Mouse (Mus musculus): ENCODE measurements at regions not wholly inside any gene's neighbourhood (a gene's known extent, or its start where the extent isn't known, plus 50 kb on each side); places are given as distances from the start of the nearest gene placed in this dataset.

- DNase-seq = no peak
These were observed 62.5 kb downstream of the Cavin4 start for GRCm38 (mm10) chr4:48725660-48726348.

DNA sequence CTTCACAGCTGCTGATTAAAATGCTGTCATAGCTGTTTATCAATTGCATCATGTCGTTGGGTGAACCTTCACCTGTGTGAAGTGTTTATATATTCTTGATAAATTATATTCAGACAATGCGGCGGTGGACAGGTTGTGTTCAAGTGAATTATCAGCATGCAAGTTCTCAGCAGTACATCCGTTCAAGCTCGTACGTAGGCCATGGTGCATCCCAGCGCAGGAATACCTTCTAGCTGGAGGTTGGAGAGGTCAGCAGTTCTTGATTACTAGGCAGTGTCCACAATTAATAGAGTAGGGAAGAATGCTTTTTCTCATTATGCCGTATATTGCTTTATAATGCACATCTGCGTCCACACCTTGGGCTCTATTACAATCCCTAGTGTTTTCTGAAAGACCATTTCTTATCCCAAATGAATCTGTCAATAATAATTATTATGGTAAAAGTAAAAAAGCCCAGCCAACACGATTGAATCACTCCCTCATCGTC lies 63.1 kb downstream of the Cavin4 start:
- DNase-seq = no peak

GRCm38 (mm10) chr4:48734854-48735564 lies 71.7 kb downstream of the Cavin4 start:
- no peak for DNase-seq

DNA sequence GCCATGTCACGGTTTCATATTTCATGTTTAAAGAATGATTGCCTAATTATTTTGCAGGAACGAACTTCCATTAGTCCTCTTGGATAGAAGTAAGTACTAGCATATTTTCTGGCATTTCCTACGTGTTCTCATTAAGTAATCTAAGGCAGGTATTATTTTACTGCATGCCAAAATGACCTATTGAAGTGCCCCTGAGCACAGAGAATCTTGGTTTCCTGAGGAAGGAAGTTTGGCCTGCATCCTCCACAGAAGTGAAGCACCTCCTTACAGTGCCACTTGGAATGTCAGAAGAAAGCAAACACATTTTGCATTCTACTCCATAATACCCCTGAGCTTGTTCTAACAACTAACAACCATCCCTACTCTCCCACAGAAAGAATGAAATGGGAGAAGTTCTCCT lies 82.9 kb downstream of the Cavin4 start:
- DNase-seq = no peak

- no peak for DNase-seq
These were observed 86.3 kb downstream of the Cavin4 start for GRCm38 (mm10) chr4:48749566-48749965.

DNA sequence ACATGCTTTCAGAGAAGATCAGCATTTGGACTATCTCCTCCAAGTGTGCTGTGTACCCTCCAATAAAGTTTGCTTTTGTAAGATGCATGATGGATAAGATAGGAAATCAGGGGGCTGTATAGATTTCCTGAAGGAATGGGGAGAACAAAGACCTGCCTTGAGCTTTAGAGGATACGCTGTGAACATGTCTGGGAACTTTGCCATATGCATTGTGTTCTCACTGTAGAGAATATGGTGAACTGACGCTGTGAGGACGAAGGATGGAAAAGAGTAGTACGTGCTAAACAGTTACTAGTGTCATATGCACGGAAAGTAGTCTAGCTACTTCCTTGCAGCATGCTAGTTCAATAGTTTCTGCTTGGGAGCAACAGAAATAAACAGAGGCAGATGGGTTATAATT lies 86.8 kb downstream of the Cavin4 start:
- DNase-seq = no peak

DNA sequence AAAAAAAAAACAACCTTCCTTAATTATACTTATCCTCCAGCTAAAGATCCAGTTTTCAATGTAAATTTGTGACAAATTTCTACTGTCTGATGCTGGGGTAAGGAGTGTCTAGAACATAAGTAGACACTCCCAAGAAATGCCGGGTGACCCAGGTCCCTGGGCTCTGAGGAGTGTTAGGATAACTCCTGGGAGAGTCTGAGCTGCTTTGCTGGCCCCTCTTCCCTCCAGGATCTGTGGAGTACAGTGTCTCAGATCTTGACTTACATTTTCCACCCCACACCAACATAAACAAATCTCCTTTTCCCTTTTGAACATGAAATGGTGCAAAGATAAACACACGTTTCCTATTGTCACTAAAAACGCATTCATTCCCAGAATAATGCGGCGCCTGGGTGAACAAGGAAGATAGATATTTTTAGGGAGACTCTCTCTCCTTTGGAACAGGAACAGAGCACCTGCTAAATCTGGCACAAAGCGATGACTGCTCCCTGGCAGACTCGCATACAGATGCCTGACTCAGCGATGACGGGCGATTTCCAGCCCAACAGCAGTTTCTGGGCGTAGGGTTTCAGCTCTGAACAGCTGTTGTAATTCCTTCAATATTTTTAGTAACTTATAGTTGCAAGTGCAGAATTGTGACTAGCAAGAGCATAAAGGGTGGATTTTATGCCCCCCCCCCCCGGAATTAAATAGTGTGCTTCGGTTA lies 91.3 kb downstream of the Cavin4 start:
- no peak for DNase-seq

- DNase-seq = no peak
These were observed 97.3 kb downstream of the Cavin4 start for GRCm38 (mm10) chr4:48760625-48761024.

DNA sequence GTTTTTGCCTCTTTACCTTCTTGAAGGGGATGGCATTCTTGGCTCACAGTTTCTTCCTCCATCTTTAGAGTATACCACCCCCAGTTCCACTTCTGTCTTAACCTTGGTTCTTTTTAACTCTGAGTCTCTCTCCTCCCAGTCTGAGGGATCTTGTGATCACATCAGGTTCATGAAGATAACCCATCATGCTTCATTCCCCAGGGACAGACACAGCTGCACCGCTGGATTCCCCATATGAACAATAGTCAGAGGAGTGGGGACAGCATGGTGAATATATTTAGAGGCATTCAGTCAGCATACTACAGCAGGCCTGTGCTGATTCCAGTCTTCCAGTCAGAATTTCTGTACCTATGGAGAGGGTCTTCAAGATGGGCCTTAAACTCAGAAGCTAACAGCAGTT lies 103.1 kb downstream of the Cavin4 start:
- DNase-seq = no peak

GRCm38 (mm10) chr4:48770403-48770953 lies 107.2 kb downstream of the Cavin4 start:
- DNase-seq = no peak

DNA sequence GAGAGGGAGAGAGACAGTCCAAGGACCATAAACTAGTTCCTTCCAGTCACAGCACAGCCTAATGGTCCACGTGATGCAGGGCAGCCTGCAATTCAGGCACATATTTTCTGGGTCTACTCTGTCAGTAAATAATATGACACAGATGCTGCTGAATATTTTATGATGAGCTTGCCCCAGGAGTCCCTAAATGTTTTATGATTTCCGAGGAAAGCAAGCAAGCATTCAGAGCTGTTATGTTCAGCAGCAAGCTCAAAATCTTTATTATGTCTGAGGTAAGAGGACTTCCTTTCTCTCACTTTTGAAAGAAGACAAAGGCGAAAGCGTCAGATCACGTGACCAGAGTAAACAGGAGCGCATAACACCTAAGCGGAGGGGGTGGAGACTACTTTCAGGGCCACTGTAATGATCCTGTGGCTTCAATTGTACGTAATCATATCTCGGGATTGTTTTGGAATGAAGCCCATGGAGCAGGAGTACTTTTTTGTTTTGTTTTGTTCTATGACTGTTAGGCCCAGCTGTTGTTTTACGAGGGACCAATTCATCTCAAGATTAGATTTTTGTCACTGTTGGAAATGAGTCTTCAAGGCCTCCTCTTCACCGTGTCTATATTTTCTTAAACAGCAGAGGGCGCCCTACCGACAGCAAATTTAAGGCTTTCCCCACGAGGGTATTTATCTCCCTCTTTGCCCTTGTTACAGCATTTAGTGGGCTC lies 107.8 kb downstream of the Cavin4 start:
- DNase-seq = peak; percentile 40

DNA sequence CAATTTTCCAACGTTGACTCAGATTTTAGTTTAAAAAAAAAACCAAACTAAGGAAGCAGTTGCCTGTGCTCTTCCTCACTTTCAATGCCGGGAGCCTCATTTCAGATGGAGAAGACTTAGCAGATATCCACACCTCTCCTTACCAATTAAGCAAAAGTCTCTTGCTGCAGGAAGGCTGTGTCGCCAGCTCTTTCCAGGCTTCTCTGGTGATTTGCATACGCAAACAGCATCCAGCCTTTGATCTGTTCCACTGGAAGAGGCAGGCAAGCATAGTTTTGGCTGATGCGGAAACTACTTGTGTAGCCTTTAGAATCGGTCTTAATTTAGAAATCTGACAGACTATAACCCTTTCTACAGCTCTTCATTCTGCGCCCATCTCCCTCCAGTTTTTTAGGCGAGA lies 108.5 kb downstream of the Cavin4 start:
- DNase-seq = no peak

- DNase-seq = peak; percentile 76
These were observed 116.0 kb downstream of the Cavin4 start for GRCm38 (mm10) chr4:48779202-48779905.

- DNase-seq = no peak
These were observed 116.6 kb downstream of the Cavin4 start for GRCm38 (mm10) chr4:48779955-48780354.

- DNase-seq = no peak
These were observed 117.8 kb downstream of the Cavin4 start for GRCm38 (mm10) chr4:48781099-48781498.

- no peak for DNase-seq
These were observed 119.4 kb downstream of the Cavin4 start for GRCm38 (mm10) chr4:48782686-48783085.

DNA sequence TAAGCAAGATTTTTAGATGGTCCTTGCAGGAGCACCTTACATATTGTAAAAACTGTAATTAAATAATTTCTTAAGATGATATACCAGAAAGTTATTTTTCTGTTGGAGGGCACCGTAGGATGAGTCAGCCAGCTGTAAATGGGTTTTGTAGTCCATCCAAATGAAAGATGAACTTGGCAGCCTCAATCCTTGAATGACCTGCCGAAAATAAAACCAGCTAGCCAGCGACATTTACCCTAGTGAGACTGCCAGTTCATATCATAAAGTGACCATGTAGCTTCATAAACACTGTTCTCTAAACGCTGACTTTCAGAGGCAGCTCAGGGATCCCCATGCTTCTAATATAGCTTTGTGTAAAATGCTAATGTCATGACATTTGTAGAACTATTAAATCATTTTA lies 127.8 kb downstream of the Cavin4 start:
- no peak for DNase-seq

DNA sequence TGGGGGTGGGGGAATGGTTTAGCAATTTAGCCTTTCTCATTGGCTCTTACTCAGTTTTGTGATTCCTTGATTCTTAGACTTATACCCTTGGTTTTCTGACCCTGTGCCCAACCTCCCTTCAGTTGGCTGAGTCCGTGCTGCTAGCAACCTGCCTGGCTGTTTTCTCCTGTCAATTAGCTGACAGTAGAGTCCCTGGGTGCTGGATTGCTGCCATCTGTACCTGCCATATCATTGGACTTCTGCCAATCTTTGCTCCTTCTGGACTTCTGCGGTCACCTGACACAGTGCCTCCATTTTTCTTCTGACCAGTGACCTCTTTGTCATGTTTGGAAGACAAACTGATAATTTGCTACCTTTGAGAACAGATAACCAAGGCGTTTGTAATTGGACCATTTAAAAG lies 140.5 kb downstream of the Cavin4 start:
- DNase-seq = no peak

DNA sequence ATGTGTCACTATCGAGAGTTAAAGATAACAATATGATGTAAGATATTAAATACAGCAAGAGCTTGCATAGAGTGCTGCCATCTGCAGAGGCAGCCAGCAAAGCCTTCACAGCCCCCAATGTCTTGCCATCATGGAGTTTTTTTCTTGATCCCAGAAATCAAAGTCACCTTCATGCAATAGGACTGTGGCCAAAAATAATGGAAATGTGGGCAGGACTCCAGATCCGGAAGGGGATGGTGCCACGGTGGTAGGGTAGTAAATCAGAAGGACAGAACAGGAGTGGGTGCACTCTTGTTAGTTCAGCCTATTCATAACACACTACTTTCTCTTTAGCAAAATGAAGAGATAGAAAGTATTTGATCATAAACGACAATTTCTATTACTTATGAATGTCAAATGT lies 145.3 kb downstream of the Cavin4 start:
- DNase-seq = no peak

DNA sequence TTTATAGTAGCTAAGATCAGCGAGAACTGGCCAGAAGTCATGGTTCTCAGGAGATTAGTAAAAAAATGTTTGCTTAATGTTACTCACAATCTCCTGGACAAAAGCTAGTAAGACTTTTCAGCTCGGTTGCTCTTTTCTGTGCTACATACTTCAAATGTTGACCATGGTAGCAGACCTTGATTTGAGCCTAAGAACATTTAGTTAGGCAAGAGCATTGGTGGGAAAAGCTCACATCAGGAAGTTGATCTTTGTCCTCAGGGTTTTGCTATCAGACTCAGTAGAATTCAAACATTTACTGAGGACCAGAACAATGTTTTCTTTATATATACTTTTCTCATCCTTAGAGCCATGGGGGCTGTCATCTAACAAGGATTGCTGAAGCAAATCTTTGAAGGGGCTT lies 170.4 kb downstream of the Cavin4 start:
- no peak for DNase-seq

- DNase-seq = no peak
These were observed 179.5 kb downstream of the Cavin4 start for GRCm38 (mm10) chr4:48842777-48843214.

DNA sequence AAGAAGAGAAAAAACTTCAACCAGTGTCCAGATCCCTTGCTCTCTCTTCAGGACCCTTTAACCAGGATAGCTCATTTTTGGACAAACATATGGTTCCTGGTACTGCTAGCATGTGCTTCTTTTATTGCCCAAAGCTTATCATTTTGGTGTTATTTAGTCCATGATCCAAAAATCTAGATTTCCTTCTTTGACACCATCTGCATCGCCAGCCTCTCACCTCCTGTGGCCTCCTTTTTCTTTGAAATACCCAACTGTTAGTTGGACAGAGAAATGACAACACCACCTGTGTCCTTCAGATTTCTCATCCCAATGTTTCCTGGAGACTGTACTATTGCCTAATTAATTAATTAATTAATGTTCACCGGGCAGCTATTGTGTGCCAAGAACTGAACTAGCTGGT lies 188.0 kb upstream of the Plppr1 start:
- DNase-seq = no peak
